Mouse (Mus musculus) lung, postnatal 36 days (tissue): ENCODE measurements at regions not wholly inside any gene's neighbourhood (a gene's known extent, or its start where the extent isn't known, plus 50 kb on each side); places are given as distances from the start of the nearest gene placed in this dataset.
"Not testable (repeated sequence)": the region's sequence is repeated elsewhere in the genome, so short reads cannot be mapped to it uniquely, and the experiment has no call there.

Experiments
- DNase-seq: peaks from one replicate; pipeline ENCODE4 v3.0.0; 2022; ENCODE audit warnings: mixed read lengths

DNA sequence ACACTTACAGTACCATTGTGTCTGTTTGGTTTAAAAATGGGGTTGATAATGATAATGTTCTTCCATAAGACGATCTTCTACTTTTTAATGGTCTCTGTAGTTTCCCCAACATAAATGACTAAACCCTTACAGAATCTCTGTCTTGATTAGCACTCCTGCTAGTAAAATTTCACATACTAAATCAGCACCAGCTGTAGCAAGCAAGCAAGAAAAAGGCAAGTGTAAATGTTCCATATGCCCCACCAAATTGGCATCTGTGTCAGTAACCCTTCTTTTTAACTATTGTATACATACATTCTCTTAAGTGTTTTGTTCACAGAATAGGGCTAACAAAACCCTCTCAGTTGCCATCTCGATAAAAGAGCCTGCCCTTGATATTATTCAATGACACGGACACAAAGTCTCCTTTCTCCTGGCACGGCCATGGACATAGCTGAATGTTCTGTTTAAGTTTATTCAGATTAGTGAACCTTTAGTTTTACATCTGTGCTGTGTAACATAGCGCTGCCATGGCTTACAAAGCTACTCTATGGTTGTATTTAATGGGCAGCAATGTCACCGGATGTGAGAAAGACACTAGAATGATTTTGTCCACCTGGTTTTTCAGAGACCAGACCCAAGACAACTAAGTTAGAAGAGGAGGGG, 414.3 kb downstream of the Gtdc1 start:
- DNase-seq, result no peak

DNA sequence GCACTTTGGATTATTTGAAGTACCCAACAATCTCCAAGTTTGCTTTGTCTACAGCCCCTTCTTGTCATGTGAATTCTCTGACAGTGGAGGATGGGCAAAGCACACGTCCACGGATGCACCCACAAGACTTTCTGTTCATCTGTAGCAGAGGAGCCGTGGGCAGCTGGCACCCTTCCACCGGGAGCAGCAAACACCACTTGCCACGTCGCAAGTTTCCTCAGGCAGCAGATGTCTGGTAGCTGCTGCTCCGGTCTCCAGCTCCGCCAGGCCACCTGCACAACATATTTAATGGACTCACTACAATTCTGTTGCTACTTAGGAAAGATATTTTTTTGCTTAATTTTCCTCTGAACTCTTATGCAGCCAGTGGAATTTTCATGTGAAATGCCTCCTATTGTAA, 415.1 kb downstream of the Gtdc1 start:
- DNase-seq, result peak; percentile 9

DNA sequence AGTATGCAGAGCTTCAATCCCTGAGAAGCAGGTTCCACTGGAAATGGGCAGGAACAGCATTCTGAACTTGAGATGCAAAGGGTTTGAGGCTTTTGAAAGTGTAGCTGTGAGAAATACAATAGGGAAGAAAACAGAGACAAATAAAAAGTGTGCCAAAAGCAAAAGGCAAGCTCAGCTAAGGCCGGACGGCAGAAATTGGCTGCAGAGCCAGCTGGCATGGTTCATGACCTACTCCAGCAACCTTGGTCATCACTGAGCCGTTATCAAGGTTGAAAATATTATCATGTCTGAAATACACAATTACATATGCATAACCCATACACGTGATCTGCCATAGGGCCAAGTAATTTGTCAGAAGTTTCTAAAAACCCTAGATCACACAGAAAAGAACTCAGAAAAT, 418.4 kb downstream of the Gtdc1 start:
- no peak for DNase-seq

DNA sequence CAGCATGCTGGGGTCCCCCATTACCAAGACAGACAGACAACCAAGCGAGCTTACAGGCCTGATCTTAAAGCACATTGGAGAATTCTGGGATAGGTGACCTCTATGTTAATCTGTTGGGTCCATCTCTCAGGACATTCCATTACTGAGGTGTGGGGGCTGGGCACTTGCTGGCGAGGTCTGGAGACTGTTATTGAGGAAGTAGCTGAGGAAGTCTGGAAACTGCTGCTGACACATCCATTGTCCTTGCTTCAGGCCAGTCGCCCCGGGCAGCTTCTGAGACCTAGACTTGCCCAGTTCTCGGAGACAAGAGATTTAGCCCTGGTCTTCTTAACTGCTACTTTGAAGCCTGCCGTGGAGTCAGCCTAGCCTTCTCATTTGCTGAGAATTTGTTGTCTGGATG, 423.2 kb downstream of the Gtdc1 start:
- DNase-seq, result peak; percentile 18

DNA sequence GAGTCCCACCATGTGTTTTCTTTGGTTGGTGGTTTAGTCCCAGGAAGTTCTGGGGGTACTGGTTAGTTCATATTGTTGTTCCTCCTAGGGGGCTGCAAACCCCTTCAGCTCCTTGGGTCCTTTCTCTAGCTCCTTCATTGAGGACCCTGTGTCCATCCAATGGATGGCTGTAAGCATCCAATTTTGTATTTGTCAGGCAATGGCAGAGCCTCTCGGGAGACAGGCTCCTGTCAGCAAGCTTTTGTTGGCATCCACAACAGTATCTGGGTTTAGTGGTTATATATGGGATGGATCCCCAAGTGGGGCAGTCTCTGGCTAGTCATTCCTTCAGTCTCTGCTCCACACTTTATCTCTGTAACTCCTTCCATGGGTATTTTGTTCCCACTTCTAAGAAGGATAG, 436.7 kb downstream of the Gtdc1 start:
- DNase-seq, result not testable (repeated sequence)

DNA sequence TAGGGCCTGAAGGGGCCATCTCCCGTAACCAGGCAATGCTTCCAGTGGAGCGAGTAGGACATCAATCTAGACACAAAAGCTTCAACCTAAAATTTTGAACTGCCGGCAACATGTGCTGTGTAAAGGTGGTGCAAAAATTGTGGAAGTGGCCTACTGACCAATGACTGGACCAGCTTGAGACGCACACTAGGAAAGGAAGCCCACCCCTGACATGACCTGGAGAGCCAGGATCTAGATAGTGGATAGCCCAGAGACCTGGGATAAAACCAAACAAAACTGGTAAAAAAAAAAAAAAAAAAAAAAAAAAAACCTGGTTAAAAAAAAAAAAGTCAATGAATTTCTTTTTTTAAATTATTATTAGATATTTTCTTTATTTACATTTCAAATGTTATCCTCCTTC, 437.2 kb downstream of the Gtdc1 start:
- no peak for DNase-seq

DNA sequence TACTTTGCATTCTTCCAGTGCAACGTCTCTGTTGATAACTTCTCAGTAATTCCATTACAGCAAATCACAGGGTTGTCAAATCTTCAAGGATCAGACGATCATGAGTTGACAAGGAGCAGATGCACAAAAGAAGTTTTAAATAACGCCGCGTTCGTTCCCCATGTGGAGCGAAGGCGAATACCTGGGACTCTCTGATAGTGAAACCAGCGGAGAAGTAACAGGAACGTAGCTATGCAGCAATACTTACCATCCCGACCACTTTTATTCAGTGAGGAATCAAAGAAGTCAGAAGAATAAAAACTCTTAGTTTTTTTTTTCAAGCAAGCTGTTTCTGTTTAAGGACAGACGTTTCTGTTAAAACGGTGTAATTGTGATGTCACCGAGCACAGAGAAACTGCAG, 441.6 kb downstream of the Gtdc1 start:
- DNase-seq, result no peak

DNA sequence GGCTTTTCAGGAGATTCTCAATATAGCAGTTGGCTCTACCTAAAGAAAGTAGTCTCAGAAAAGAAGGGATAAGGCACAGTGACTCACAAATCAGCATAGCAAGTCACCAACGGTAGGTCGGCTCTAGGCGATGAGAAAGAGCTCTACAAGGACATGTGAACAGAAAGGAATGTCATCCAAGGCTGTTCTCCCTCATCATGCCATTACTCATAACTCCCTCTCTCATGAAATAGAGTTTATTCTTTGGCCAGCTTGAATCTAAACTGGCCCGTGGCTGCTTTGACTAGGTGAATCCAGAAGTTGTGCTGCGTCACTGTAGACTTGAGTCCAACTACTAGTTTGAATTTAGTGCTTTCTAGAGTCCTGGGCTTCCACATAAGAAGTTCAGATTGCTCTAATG, 447.7 kb downstream of the Gtdc1 start:
- DNase-seq, result no peak

DNA sequence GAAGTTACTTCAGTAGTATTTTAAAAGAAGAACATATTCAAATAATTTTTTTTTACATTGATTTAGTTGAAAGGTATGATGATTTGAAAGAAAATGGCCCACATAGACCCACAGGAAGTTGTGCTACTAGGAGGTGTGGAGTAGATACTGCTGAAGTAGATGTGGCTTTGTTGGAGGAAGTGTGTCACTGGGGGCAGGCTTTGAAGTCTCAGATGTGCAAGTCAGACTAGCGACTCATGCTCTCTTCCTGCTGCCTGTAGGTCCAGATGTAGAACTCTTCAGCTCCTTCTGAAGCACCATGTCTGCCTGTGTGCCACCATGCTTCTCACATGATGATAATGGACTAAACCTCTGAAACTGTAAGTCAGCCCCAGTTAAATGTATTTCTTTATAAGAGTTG, 452.0 kb downstream of the Gtdc1 start:
- DNase-seq, result no peak

DNA sequence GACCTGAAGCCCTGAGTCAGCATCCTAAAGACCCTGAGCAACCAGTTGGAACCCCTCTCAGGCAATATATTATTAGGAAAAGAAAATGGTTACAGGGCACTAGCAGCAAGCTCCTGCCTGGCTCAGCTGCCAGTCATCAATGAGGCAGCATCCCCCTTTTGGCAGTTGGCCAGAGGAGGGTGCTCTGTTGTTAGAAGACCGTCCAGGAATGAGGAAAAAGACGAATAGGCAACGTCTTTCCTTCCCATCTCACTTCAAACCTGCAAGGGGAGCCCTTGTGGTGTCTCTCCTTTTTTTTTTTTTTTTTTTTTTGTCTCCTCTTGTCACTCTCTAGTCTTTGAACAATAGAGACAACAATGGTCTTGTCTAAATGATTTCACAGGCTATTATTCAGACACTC, 452.8 kb downstream of the Gtdc1 start:
- DNase-seq, result no peak

DNA sequence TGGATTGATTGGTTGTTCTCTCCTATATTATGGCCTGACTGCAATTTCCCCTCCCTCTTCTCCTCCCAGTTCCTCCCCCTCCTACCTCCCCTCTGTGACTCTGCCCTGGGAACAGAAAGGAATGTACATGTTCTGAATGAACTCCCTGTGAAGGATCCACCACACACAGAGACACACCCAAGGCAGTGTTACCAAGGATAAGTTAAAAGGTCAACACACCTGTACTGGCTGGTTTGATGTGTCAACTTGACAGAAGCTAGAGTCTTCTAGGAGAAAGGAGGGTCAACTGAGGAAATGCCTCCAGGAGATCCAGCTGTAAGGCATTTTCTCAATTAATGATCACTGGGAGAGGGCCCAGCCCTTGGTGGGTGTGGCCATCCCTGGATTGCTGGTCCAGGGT, 456.1 kb downstream of the Gtdc1 start:
- DNase-seq, result no peak

DNA sequence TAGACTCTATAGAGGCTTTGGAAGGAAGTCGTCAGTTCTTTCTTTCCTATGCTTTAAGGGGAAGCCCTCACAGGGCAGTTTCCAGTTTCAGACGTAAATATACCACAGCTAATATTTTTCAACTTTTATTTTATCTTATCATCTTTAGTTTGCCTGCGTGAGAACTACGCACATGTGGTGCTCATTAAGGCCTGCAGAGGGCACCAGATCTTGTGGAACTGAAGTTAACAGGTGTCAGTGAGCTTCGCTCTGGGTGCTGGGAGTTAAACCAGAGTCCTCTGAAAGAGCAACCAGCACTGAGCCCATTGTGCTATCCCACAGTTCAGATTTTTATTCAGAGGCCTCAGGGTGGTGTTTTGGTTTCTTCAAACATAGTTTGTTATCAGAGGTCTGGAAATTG, 456.5 kb downstream of the Gtdc1 start:
- DNase-seq, result no peak

DNA sequence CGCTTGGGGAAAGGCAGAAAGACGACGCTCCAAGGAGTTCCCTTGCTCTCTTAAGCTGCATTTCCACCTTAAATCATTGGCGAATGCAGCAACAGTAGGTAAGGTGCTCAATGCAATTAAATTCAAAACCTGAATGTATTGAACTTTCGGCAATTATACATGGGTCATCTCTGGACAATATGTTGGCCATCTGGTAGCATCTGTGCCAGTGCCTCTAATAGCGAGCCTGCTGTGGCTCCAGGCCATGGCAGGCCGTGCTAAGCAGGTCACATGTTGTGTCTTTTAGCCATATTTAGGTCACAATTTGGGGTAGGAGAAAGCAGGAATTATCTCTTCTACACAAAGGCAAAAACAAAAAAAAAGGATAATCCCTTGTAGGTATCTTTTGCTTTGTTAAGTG, 462.8 kb downstream of the Gtdc1 start:
- DNase-seq, result no peak

DNA sequence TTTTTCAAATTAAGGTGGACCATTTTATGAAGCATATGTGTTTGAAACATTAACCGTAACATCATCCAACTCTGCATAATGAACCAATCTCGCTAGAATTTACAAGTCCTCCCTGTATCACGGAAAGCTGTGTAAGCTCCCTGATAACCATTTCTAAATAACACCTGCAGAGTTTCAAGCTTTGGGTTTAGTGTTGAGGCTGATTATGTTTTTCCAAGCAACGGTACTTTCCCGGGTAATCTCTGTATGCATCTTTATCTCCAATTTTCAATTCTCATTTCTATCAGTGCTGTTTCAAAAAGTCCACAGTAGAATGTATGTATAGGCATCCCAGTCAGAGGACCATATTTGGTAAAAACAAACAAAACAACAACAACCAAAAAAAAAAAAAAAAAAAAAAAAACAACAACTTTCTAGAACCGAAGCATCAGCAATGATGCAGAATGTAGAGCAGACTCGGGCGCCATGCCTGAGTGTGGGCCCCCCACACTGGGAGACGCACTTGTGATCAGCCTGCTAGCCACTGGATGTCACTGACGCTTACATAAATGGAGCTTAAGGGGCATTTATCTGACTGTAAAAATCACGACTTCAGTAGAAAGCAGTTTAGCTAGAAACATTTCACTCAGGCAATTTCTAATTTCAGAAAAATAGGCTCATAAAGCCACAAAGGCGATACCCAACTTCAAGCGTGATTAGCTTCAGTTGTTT, 464.7 kb downstream of the Gtdc1 start:
- DNase-seq, result no peak

DNA sequence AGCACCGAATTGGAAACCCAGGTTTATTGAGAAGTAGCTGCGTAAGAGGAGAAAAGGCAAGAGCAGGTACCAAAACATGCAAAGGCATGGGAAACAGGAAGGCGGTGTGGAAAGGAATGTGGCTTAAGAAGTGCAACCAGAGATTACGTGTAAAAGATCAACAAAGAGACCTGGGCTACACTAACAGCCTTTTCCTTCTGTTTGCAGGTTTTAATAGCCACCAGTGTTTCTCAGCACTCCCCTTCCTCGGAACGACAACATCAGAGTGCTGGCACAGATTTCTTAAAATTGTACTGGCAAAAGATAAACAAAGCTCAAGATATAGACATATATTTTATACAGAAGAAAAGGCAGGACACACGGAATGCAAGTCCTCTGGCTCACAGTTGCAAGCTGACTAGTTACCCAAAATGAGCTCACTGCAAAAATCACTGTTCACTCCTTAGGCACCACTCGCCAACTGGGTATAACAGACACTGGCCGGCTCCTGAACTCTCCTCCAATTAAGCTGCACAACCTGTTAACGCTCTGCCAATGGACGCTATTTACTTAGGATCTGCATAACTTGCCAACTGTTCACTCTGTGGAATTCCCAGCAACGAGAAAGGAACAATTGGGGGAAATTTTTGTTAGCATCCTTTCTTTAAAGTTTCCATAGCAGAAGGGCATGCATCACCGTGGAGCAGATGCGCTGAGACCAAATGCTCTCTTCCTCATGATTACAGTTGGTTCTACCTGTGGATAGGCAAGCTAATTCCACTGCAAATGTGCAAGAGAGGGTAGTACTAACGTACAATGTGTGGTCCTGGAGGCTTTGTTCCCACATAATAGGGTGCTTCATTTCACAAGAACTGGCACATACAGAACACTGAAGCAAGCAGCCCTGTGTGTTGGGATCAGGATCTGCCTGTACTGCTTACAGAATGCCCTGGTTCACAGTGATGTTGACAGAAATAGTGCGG, 465.9 kb downstream of the Gtdc1 start:
- no peak for DNase-seq

DNA sequence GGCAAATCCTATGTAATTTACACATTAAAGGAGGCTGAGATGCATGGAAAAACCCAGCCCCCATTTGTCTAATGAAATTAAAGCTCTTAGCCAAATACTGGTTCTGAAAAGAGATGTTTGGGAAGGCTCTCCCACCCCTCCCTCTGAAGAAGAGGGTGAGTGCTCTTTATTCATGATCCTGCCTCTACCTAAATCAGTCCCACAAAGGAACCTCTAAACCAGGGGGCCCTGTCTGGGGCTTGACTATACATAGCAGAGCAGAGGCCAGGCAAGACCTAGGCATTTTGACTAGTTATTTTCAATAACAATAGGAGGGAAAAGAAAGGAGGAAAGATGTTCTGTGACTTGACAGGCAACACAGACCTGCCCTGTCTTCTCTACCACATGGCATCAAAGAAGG, 478.0 kb downstream of the Gtdc1 start:
- no peak for DNase-seq
